Mouse (Mus musculus): ENCODE data around the gene BC024063.
"Not testable (repeated sequence)": the region's sequence is repeated elsewhere in the genome, so short reads cannot be mapped to it uniquely, and the experiment has no call there.

Gene BC024063

GRCm38 (mm10) chr10:82082728-82083621 is at the start of gene BC024063:
BC024063 (plus strand) TSS chr10:82083353.
- DNase-seq = peak; percentile 81 to 82

GRCm38 (mm10) chr10:82042191-82042590 is 41.0 kb upstream of the BC024063 start:
- no peak for DNase-seq

GRCm38 (mm10) chr10:82046603-82047002 is 36.5 kb upstream of the BC024063 start:
- no peak for DNase-seq

GRCm38 (mm10) chr10:82047597-82048459 is 35.3 kb upstream of the BC024063 start, which contains the start of gene Zfp873:
Zfp873 (plus strand) TSS chr10:82048123.
- DNase-seq = peak; percentile 94 to 95

GRCm38 (mm10) chr10:82048460-82048804 is 34.7 kb upstream of the BC024063 start:
- not testable (repeated sequence) for DNase-seq

GRCm38 (mm10) chr10:82083622-82083971 is 444 bp downstream of the BC024063 start:
- DNase-seq = not testable (repeated sequence)

- DNase-seq = no peak
Observed at GRCm38 (mm10) chr10:82117206-82117605, 34.1 kb downstream of the BC024063 start.

- peak; percentile 89 to 90 for DNase-seq
Observed at GRCm38 (mm10) chr10:82127850-82128401, 44.8 kb downstream of the BC024063 start, which contains the start of gene AU041133. AU041133 (plus strand) TSS chr10:82128013.

- DNase-seq = no peak
Observed at GRCm38 (mm10) chr10:82145282-82145681, 62.1 kb downstream of the BC024063 start.

GRCm38 (mm10) chr10:82147571-82147970 is 64.4 kb downstream of the BC024063 start:
- no peak for DNase-seq

All from cerebellum, postnatal 14 days (tissue).